Mouse (Mus musculus): ENCODE results near the gene Tspyl1.
A peak's percentile ranks its signal among the peaks of the same experiment; 100 is the strongest.

Gene Tspyl1

GRCm38 (mm10) chr10:34300368-34300767 lies 18.4 kb downstream of the Tspyl1 start:
- DNase-seq (ENCODE audit: low spot score in 2 of 2), result no peak

- DNase-seq (ENCODE audit: low spot score in 2 of 2), result no peak
Measured at GRCm38 (mm10) chr10:34307070-34307469, 25.1 kb downstream of the Tspyl1 start.

DNA sequence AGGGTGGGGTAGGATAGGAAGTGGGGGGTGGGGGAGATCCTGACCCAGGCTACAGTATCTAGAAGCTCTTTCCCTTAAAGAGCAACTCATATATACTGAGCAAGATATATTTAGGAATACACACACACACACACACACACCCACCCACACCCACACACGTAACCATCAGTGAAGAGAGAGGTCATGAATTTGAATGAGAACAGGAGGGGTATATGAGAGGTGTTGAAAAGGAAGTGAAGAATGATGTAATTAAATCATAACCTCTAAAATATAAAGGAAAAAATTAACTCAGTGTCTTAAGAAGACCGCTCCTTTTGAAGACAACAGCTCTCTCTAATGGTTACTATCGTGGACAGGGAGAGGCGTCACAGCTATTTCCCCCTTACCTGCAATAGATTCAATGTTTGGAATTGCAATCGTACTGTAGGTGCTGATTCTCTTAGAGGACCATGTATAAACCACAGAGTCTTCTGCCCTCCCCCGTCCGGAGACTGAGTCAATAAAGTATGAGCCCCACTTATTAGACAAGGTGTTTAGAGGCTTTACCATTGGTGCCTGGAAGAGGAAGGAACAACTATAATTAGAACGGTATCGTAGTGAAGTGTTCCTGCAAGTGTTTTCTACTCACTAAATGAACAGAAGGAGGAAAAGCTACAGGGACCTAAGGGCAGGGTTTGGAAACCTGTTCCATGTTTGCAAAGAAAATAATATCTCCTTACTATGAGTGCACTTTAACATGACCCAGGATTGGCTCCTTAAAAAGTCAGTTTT lies 28.1 kb downstream of the Tspyl1 start:
- DNase-seq (ENCODE audit: low spot score in 2 of 2), result no peak

DNA sequence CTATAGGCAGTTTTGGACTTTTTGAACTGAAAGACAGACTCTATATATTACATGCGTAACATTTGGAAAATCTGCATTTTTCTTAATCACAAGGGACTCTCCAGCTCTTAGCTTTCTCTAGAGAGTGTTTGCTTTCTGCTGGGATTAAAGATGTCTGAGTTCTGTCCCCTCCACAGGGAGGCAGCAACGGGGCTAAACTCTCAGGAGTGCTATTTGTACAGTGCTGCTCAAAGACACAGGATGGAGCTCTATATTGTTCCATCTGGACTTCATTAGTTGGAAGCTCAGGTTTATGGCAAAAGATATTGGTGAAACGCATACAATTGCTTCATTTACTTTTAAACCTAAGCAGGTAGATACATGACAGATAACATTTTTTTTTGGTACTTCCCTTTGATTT lies 30.5 kb downstream of the Tspyl1 start:
- no peak for DNase-seq (ENCODE audit: low spot score in 2 of 2)

- DNase-seq (ENCODE audit: low spot score in 2 of 2), result no peak
Measured at GRCm38 (mm10) chr10:34316571-34317216, 34.7 kb downstream of the Tspyl1 start.

- no peak for DNase-seq (ENCODE audit: low spot score in 2 of 2)
Measured at GRCm38 (mm10) chr10:34317217-34317606, 35.2 kb downstream of the Tspyl1 start.

DNA sequence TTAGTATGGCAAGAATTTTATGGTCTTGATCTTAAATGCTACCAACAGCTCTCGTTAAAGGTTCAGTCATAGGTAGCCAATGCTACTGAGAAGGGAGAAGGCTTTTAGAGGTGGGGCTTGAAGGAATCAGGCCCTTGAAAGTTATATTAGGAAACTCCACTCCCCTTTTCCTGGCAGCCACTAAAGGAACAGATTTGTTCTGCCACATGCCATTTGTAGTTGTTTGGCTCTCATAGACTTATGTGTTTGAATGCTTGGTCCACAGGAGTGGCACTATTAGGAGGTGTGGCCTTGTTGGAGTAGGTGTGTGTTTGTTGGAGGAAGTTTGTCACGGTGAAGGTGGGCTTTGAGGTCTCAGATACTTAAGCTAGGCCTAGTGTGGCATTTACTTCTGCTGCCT lies 38.8 kb downstream of the Tspyl1 start:
- DNase-seq (ENCODE audit: low spot score in 2 of 2), result no peak

DNA sequence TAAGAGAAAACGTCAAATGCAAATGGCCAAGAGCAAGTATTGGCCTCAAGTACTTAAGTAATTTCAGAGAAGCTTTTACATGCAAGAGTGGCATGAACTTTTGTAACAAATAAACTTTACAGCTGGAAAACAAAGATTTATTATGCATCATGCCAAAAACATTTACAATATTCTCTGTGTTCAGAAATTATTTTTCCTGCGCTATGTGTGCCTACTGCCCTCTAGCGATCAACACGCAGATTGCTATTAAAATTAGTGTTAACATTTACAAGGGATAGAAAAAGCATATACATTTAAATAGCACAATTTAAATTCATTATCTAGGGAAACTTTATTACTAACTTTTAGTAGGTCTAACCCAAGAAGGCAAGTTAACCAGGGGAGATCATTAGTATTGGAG lies 44.7 kb downstream of the Tspyl1 start:
- no peak for DNase-seq (ENCODE audit: low spot score in 2 of 2)

GRCm38 (mm10) chr10:34327144-34327543 lies 45.2 kb downstream of the Tspyl1 start:
- DNase-seq (ENCODE audit: low spot score in 2 of 2), result no peak

GRCm38 (mm10) chr10:34328310-34328709 lies 46.3 kb downstream of the Tspyl1 start:
- peak; percentile 9 to 14 for DNase-seq (ENCODE audit: low spot score in 2 of 2)

All from urinary bladder, adult 18-20 months (tissue).